Mouse (Mus musculus) midbrain, embryonic 10.5 days (tissue): ENCODE measurements around the gene L3mbtl4. TPM values are rescaled to one million over a fixed set of nuclear protein-coding genes. Genes with fewer than 3 reads are reported as not detected.
A peak's percentile ranks its signal among the peaks of the same experiment; 100 is the strongest.

ENCODE experiments used
- DNase-seq: peaks from one replicate; pipeline ENCODE4 v3.0.0-alpha.2; 2017; ENCODE audit warnings: low spot score
- H3K27ac ChIP-seq: fragments of 300-500 bp; sonication (generic); replicated peaks from 2 replicates; pipeline ENCODE4 v1.5.1; 2016; ENCODE audit warnings: mild to moderate bottlenecking
- H3K27me3 ChIP-seq: fragments of 300-500 bp; sonication (generic); 2 replicates; pipeline ENCODE4 v1.6.1; 2016; ENCODE audit warnings: low read depth, mild to moderate bottlenecking; ENCODE audit not compliant: poor library complexity, severe bottlenecking
- H3K36me3 ChIP-seq: fragments of 300-500 bp; sonication (generic); 2 replicates; pipeline ENCODE4 v1.6.1; 2016; ENCODE audit warnings: mild to moderate bottlenecking, moderate library complexity
- H3K4me1 ChIP-seq: fragments of 300-500 bp; sonication (generic); 2 replicates; pipeline ENCODE4 v1.6.1; 2016
- H3K4me3 ChIP-seq: fragments of 300-500 bp; sonication (generic); 2 replicates; pipeline ENCODE4 v1.5.1; 2016; ENCODE audit warnings: mild to moderate bottlenecking, moderate library complexity
- H3K9me3 ChIP-seq: fragments of 300-500 bp; sonication (generic); replicated peaks from 2 replicates; pipeline ENCODE4 v1.6.1; 2016; ENCODE audit warnings: mild to moderate bottlenecking
- WGBS: fragments of 180-500 bp; shearing (Covaris S2); methylation state at CpG from one replicate; pipeline ENCODE4 v1.1.7; 2016; 5-methylcytosine and 5-hydroxymethylcytosine counted together
- polyA plus RNA-seq: library from polyadenylated mRNA; unstranded; fragments of >200 nt; fragmentation: Nextera tagmentation; extraction: Ambion mirVana; gene quantifications from 2 replicates; pipeline ENCODE4 v1.2.1, GENCODE M21; 2016

The L3mbtl4 gene
- polyA plus RNA-seq = 0.09 and 0.17 TPM in 2 replicates

GRCm38 (mm10) chr17:68273527-68273926 is at the start of gene L3mbtl4:
L3mbtl4 (plus strand) TSS chr17:68273797.
- H3K27me3 ChIP-seq = peaks cover 35% of the 10 kb centered on the region
- H3K4me3 ChIP-seq = peak within 1 kb of the TSS; percentile 76
- 1% methylated on average over 29 of the region's 29 CpGs for WGBS
- peak within 1 kb of the TSS; percentile 70 for H3K27ac ChIP-seq
- H3K36me3 ChIP-seq = no peaks in the 10 kb centered on the region
- peaks cover 10% of the 10 kb centered on the region for H3K4me1 ChIP-seq
- H3K9me3 ChIP-seq = no peaks in the 10 kb centered on the region
- DNase-seq = peak; percentile 52

GRCm38 (mm10) chr17:68230484-68230883 is 43.1 kb upstream of the L3mbtl4 start:
- no peak overlapping the region for H3K4me3 ChIP-seq
- no peaks in the 10 kb centered on the region for H3K36me3 ChIP-seq
- no peak for DNase-seq
- H3K9me3 ChIP-seq = no peaks in the 10 kb centered on the region
- H3K4me1 ChIP-seq = no peaks in the 10 kb centered on the region
- 83% methylated on average over 4 of the region's 4 CpGs for WGBS
- H3K27ac ChIP-seq = no peak overlapping the region
- H3K27me3 ChIP-seq = no peaks in the 10 kb centered on the region

GRCm38 (mm10) chr17:68235380-68235779 is 38.2 kb upstream of the L3mbtl4 start:
- Histone ChIP-seq H3K9me3 (no peaks in the 10 kb centered on the region), H3K4me1 (no peaks in the 10 kb centered on the region), H3K27ac (no peak overlapping the region), H3K4me3 (no peak overlapping the region), H3K36me3 (no peaks in the 10 kb centered on the region), H3K27me3 (no peaks in the 10 kb centered on the region)
- DNase-seq = no peak
- WGBS = 87% methylated on average over 4 of the region's 4 CpGs

GRCm38 (mm10) chr17:68236992-68237391 is 36.6 kb upstream of the L3mbtl4 start:
- 87% methylated on average over 12 of the region's 12 CpGs for WGBS

GRCm38 (mm10) chr17:68240171-68240570 is 33.4 kb upstream of the L3mbtl4 start:
- Histone ChIP-seq H3K9me3 (no peaks in the 10 kb centered on the region), H3K4me1 (no peaks in the 10 kb centered on the region), H3K27ac (no peak overlapping the region), H3K36me3 (no peaks in the 10 kb centered on the region), H3K4me3 (no peak overlapping the region), H3K27me3 (no peaks in the 10 kb centered on the region)
- WGBS = 87% methylated on average over 2 of the region's 2 CpGs
- no peak for DNase-seq

More at GRCm38 (mm10) chr17:68236992-68237391, 36.6 kb upstream of the L3mbtl4 start:
- Histone ChIP-seq H3K27ac (no peak overlapping the region; the same call in 1 of the 2 replicates), H3K4me3 (no peak overlapping the region), H3K27me3 (no peaks in the 10 kb centered on the region), H3K36me3 (no peaks in the 10 kb centered on the region), H3K4me1 (no peaks in the 10 kb centered on the region), H3K9me3 (no peaks in the 10 kb centered on the region)
- DNase-seq = no peak

GRCm38 (mm10) chr17:68264835-68265557 is 8.6 kb upstream of the L3mbtl4 start:
- H3K27ac ChIP-seq = no peak overlapping the region
- H3K36me3 ChIP-seq = no peaks in the 10 kb centered on the region
- no peak for DNase-seq
- H3K27me3 ChIP-seq = no peaks in the 10 kb centered on the region
- H3K4me3 ChIP-seq = no peak overlapping the region
- WGBS = 89% methylated on average over 7 of the region's 7 CpGs
- H3K4me1 ChIP-seq = peaks cover 5% of the 10 kb centered on the region
- no peaks in the 10 kb centered on the region; the same call in 1 of the 2 replicates for H3K9me3 ChIP-seq

GRCm38 (mm10) chr17:68273954-68274353 is 357 bp downstream of the L3mbtl4 start:
- peaks cover 35% of the 10 kb centered on the region for H3K27me3 ChIP-seq
- no peaks in the 10 kb centered on the region for H3K36me3 ChIP-seq
- no peak for DNase-seq
- peak overlapping the region; percentile 76 for H3K4me3 ChIP-seq
- peaks cover 10% of the 10 kb centered on the region for H3K4me1 ChIP-seq
- WGBS = 13% methylated on average over 14 of the region's 14 CpGs
- no peaks in the 10 kb centered on the region for H3K9me3 ChIP-seq
- peak overlapping the region; percentile 70 for H3K27ac ChIP-seq

- peaks cover 35% of the 10 kb centered on the region for H3K27me3 ChIP-seq
- no peak overlapping the region for H3K4me3 ChIP-seq
- no peaks in the 10 kb centered on the region for H3K36me3 ChIP-seq
- H3K27ac ChIP-seq = no peak overlapping the region
- WGBS = 78% methylated on average over 2 of the region's 2 CpGs
- H3K4me1 ChIP-seq = peaks cover 10% of the 10 kb centered on the region
- H3K9me3 ChIP-seq = no peaks in the 10 kb centered on the region
- DNase-seq = no peak
Measured at GRCm38 (mm10) chr17:68275138-68275537, 1.5 kb downstream of the L3mbtl4 start.

- Histone ChIP-seq H3K4me3 (no peak overlapping the region), H3K36me3 (no peaks in the 10 kb centered on the region), H3K4me1 (peaks cover 6% of the 10 kb centered on the region), H3K27me3 (no peaks in the 10 kb centered on the region), H3K9me3 (no peaks in the 10 kb centered on the region), H3K27ac (no peak overlapping the region)
- no peak for DNase-seq
- WGBS = 82% methylated on average over 2 of the region's 2 CpGs
Measured at GRCm38 (mm10) chr17:68280915-68281314, 7.3 kb downstream of the L3mbtl4 start.

GRCm38 (mm10) chr17:68285119-68285782 is 11.7 kb downstream of the L3mbtl4 start:
- Histone ChIP-seq H3K27me3 (no peaks in the 10 kb centered on the region), H3K4me3 (no peak overlapping the region), H3K9me3 (no peaks in the 10 kb centered on the region), H3K36me3 (no peaks in the 10 kb centered on the region), H3K4me1 (peaks cover 6% of the 10 kb centered on the region), H3K27ac (peak overlapping the region; percentile 23; the same call in 1 of the 2 replicates)
- 38% methylated on average over 8 of the region's 8 CpGs for WGBS
- DNase-seq = peak; percentile 23

GRCm38 (mm10) chr17:68288094-68288493 is 14.5 kb downstream of the L3mbtl4 start:
- Histone ChIP-seq H3K4me3 (no peak overlapping the region), H3K4me1 (peaks cover 6% of the 10 kb centered on the region), H3K27ac (no peak overlapping the region), H3K36me3 (no peaks in the 10 kb centered on the region), H3K27me3 (no peaks in the 10 kb centered on the region), H3K9me3 (no peaks in the 10 kb centered on the region)
- no peak for DNase-seq
- WGBS = 90% methylated on average over 4 of the region's 4 CpGs

- Histone ChIP-seq H3K4me3 (no peak overlapping the region), H3K4me1 (peaks cover 6% of the 10 kb centered on the region), H3K27me3 (no peaks in the 10 kb centered on the region), H3K36me3 (no peaks in the 10 kb centered on the region), H3K27ac (no peak overlapping the region), H3K9me3 (no peaks in the 10 kb centered on the region)
- no peak for DNase-seq
- WGBS = 93% methylated on average over 8 of the region's 8 CpGs
Measured at GRCm38 (mm10) chr17:68288699-68289098, 15.1 kb downstream of the L3mbtl4 start.

- no peak for DNase-seq
- WGBS = 50% methylated on average over 9 of the region's 9 CpGs
Measured at GRCm38 (mm10) chr17:68291713-68292364, 18.2 kb downstream of the L3mbtl4 start.

More at GRCm38 (mm10) chr17:68291713-68292364, 18.2 kb downstream of the L3mbtl4 start:
- Histone ChIP-seq H3K4me1 (no peaks in the 10 kb centered on the region), H3K36me3 (no peaks in the 10 kb centered on the region), H3K9me3 (peaks cover 9% of the 10 kb centered on the region), H3K27me3 (no peaks in the 10 kb centered on the region), H3K27ac (no peak overlapping the region), H3K4me3 (no peak overlapping the region)
